Mouse (Mus musculus) ES-Bruce4 (cell line): ENCODE measurements around the gene Trim65. TPM values are rescaled to one million over a fixed set of nuclear protein-coding genes. Genes with fewer than 3 reads are reported as not detected.

ENCODE experiments used
- H3K27ac ChIP-seq: 2 replicates; pipeline ENCODE4 v1.5.1; 2012; ENCODE audit warnings: low read length, inconsistent platforms; ENCODE audit not compliant: insufficient read depth
- H3K27me3 ChIP-seq: 2 replicates; pipeline ENCODE4 v1.6.1; 2012; ENCODE audit warnings: mild to moderate bottlenecking, low read length, inconsistent platforms; ENCODE audit not compliant: control insufficient read depth, poor library complexity, insufficient read depth, severe bottlenecking
- H3K36me3 ChIP-seq: 2 replicates; pipeline ENCODE4 v1.6.1; 2012; ENCODE audit warnings: inconsistent platforms, mild to moderate bottlenecking, low read length, moderate library complexity; ENCODE audit not compliant: control insufficient read depth, poor library complexity, insufficient read depth, severe bottlenecking
- H3K4me1 ChIP-seq: one replicate; pipeline ENCODE4 v1.8.1; 2011; ENCODE audit warnings: low read length; ENCODE audit not compliant: control insufficient read depth, insufficient read depth
- H3K4me3 ChIP-seq: 2 replicates; pipeline ENCODE4 v1.5.1; 2011; ENCODE audit warnings: low read depth, mild to moderate bottlenecking, low read length
- H3K9ac ChIP-seq: 2 replicates; pipeline ENCODE4 v1.6.1; 2012; ENCODE audit warnings: low read depth, mild to moderate bottlenecking, inconsistent platforms; ENCODE audit not compliant: poor library complexity, severe bottlenecking
- H3K9me3 ChIP-seq: replicated peaks from 2 replicates; pipeline ENCODE4 v1.6.1; 2012; ENCODE audit warnings: mild to moderate bottlenecking, low read length, inconsistent platforms; ENCODE audit not compliant: control insufficient read depth, poor library complexity, insufficient read depth, severe bottlenecking
- CTCF ChIP-seq: IDR thresholded peaks from one replicate; pipeline ENCODE4 v1.8.1; 2011; ENCODE audit warnings: low read depth, low read length
- EP300 ChIP-seq: IDR thresholded peaks from 2 replicates; pipeline ENCODE4 v1.6.1; 2011; ENCODE audit warnings: low read depth, low read length; ENCODE audit not compliant: insufficient read depth
- POLR2A ChIP-seq: IDR thresholded peaks from one replicate; pipeline ENCODE4 v1.8.1; 2011; ENCODE audit warnings: low read length; ENCODE audit not compliant: insufficient read depth
- polyA plus RNA-seq: library from polyadenylated mRNA; stranded (reverse); fragments of >200 nt; gene quantifications from 2 replicates; pipeline ENCODE4 v1.2.4, GENCODE M21; 2011; ENCODE audit warnings: low read depth; ENCODE audit not compliant: missing spikeins, insufficient read depth, insufficient read length

Gene Trim65
- polyA plus RNA-seq, 1 experiment: 0.78 TPM

GRCm38 (mm10) chr11:116078221-116078620, 52.7 kb downstream of the Trim65 start:
- Histone ChIP-seq H3K27ac (peak overlapping the region; percentile 76), H3K9ac (peak overlapping the region; percentile 19), H3K9me3 (no peaks in the 10 kb centered on the region), H3K36me3 (peaks cover 35% of the 10 kb centered on the region), H3K27me3 (no peaks in the 10 kb centered on the region), H3K4me1 (no peaks in the 10 kb centered on the region), H3K4me3 (peak overlapping the region; percentile 58)
- TF ChIP-seq POLR2A: no peak
- no peak for TF ChIP-seq EP300
- TF ChIP-seq CTCF: no peak

GRCm38 (mm10) chr11:116077446-116078204, 53.3 kb downstream of the Trim65 start, which contains the start of gene Unc13d:
Unc13d (minus strand) TSS chr11:116077961.
- Histone ChIP-seq H3K4me3 (peak within 1 kb of the TSS; percentile 58), H3K36me3 (peaks cover 31% of the 10 kb centered on the region), H3K27me3 (no peaks in the 10 kb centered on the region), H3K4me1 (no peaks in the 10 kb centered on the region), H3K27ac (peak within 1 kb of the TSS; percentile 76), H3K9me3 (no peaks in the 10 kb centered on the region), H3K9ac (peak within 1 kb of the TSS; percentile 19)
- no peak for TF ChIP-seq POLR2A
- no peak for TF ChIP-seq CTCF
- TF ChIP-seq EP300: no peak

GRCm38 (mm10) chr11:116076836-116077235, 54.1 kb downstream of the Trim65 start:
- H3K4me1 ChIP-seq: no peaks in the 10 kb centered on the region
- H3K27ac ChIP-seq: no peak overlapping the region
- H3K4me3 ChIP-seq: no peak overlapping the region
- H3K9me3 ChIP-seq: no peaks in the 10 kb centered on the region
- H3K9ac ChIP-seq: peak overlapping the region; percentile 19
- TF ChIP-seq EP300 (no peak), CTCF (no peak), POLR2A (no peak)
- H3K27me3 ChIP-seq: no peaks in the 10 kb centered on the region
- peaks cover 23% of the 10 kb centered on the region for H3K36me3 ChIP-seq

GRCm38 (mm10) chr11:116076266-116076540, 54.7 kb downstream of the Trim65 start:
- Histone ChIP-seq H3K27me3 (no peaks in the 10 kb centered on the region), H3K9ac (no peak overlapping the region), H3K27ac (no peak overlapping the region), H3K9me3 (no peaks in the 10 kb centered on the region), H3K4me1 (no peaks in the 10 kb centered on the region), H3K36me3 (peaks cover 20% of the 10 kb centered on the region), H3K4me3 (no peak overlapping the region)
- no peak for TF ChIP-seq POLR2A
- no peak for TF ChIP-seq CTCF
- TF ChIP-seq EP300: no peak

GRCm38 (mm10) chr11:116075539-116076265, 55.2 kb downstream of the Trim65 start:
- peak; percentile 34 for TF ChIP-seq CTCF
- no peak for TF ChIP-seq POLR2A
- H3K9ac ChIP-seq: no peak overlapping the region
- H3K4me3 ChIP-seq: no peak overlapping the region
- H3K9me3 ChIP-seq: no peaks in the 10 kb centered on the region
- H3K27ac ChIP-seq: no peak overlapping the region
- no peaks in the 10 kb centered on the region for H3K4me1 ChIP-seq
- peaks cover 17% of the 10 kb centered on the region for H3K36me3 ChIP-seq
- H3K27me3 ChIP-seq: no peaks in the 10 kb centered on the region

- Histone ChIP-seq H3K9me3 (no peaks in the 10 kb centered on the region), H3K36me3 (peaks cover 6% of the 10 kb centered on the region), H3K4me3 (no peak overlapping the region), H3K27ac (no peak overlapping the region), H3K27me3 (no peaks in the 10 kb centered on the region), H3K9ac (no peak overlapping the region), H3K4me1 (no peaks in the 10 kb centered on the region)
- no peak for TF ChIP-seq EP300
Observed at GRCm38 (mm10) chr11:116074436-116074991, 56.4 kb downstream of the Trim65 start.
